Mouse (Mus musculus) C2C12 (cell line): ENCODE data around the gene Rftn1. TPM values are rescaled to one million over a fixed set of nuclear protein-coding genes. Genes with fewer than 3 reads are reported as not detected.

Experiments
- H3K27me3 ChIP-seq: one replicate; pipeline ENCODE4 v1.6.1; 2011; ENCODE audit not compliant: control insufficient read depth, insufficient read depth, insufficient read length
- H3K36me3 ChIP-seq: one replicate; pipeline ENCODE4 v1.6.1; 2011; ENCODE audit not compliant: control insufficient read depth, insufficient read depth
- H3K4me3 ChIP-seq: one replicate; pipeline ENCODE4 v1.5.1; 2011; ENCODE audit warnings: mild to moderate bottlenecking, control low read depth; ENCODE audit not compliant: poor library complexity, insufficient read depth, severe bottlenecking
- H3K79me2 ChIP-seq: one replicate; pipeline ENCODE4 v1.6.1; 2011; ENCODE audit not compliant: control insufficient read depth, insufficient read depth
- H3K79me3 ChIP-seq: one replicate; pipeline ENCODE4 v1.6.1; 2011; ENCODE audit warnings: low read depth, control low read depth
- H3ac ChIP-seq: one replicate; pipeline ENCODE3; 2011; ENCODE audit warnings: low read depth; ENCODE audit not compliant: control insufficient read depth, insufficient read length
- CEBPB ChIP-seq: IDR thresholded peaks from one replicate; pipeline ENCODE4 v1.6.1; 2011; ENCODE audit warnings: low read depth, mild to moderate bottlenecking, control low read depth, moderate library complexity
- CTCF ChIP-seq: IDR thresholded peaks from one replicate; pipeline ENCODE4 v1.5.1; 2011; ENCODE audit not compliant: control insufficient read depth, insufficient read depth, insufficient read length
- FOSL1 ChIP-seq: IDR thresholded peaks from one replicate; pipeline ENCODE4 v1.8.0; 2011; ENCODE audit warnings: mild to moderate bottlenecking, low read length; ENCODE audit not compliant: poor library complexity, insufficient read depth, severe bottlenecking
- MAX ChIP-seq: IDR thresholded peaks from one replicate; pipeline ENCODE4 v1.6.1; 2011; ENCODE audit warnings: mild to moderate bottlenecking, control low read depth
- MYOD1 ChIP-seq: IDR thresholded peaks from one replicate; pipeline ENCODE4 v1.6.1; 2011; ENCODE audit warnings: low read depth; ENCODE audit not compliant: control insufficient read depth, insufficient read length
- MYOG ChIP-seq: IDR thresholded peaks from one replicate; pipeline ENCODE4 v1.6.1; 2011; ENCODE audit not compliant: control insufficient read depth, insufficient read length; ENCODE audit errors: extremely low read depth
- USF1 ChIP-seq: IDR thresholded peaks from one replicate; pipeline ENCODE4 v1.6.1; 2011; ENCODE audit warnings: low read depth, mild to moderate bottlenecking, control low read depth, moderate library complexity
- polyA plus RNA-seq: library from polyadenylated mRNA; unstranded; fragments of >200 nt; fragmentation: generic; extraction: Trizol; gene quantifications from one replicate; pipeline ENCODE4 v1.2.1, GENCODE M21; 2012; ENCODE audit warnings: missing spikeins

The Rftn1 gene
- polyA plus RNA-seq, 1 experiment = 0.35 TPM

DNA sequence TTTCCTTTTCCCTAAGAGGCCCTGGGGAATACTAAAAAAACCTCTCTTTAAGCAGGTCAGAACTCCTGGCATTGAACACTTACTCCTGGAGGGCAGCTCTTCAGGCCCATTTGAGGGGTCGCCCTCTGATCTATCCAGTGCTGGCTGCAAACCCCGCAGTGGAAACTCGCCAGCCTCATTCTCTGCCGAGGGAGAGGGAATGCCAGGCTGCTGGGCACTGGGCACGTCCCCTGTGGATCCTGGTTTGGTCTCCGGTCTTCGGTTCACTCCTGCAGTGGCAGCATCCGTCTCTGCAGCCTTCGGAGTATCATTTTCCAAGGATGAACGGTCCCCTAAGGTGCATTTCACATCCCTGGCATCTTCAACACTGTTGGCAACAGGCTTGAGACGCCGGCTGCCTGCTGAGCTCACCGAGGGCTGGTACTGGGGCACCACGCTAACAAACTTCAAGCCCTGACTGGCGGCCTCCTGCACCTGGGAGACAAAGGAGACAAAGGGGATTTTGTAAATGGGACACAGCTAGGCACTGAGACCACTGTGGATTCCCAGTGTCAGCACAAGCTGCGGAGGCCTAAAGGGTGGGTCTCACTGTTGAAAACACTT lies 135.2 kb downstream of the Rftn1 start:
- H3K27me3 ChIP-seq = no peaks in the 10 kb centered on the region
- H3ac ChIP-seq = no peak overlapping the region
- H3K4me3 ChIP-seq = no peak overlapping the region
- TF ChIP-seq CEBPB (no peak), MYOG (no peak), CTCF (no peak), USF1 (no peak), MYOD1 (no peak), FOSL1 (no peak)
- no peaks in the 10 kb centered on the region for H3K79me3 ChIP-seq
- no peaks in the 10 kb centered on the region for H3K36me3 ChIP-seq
- no peaks in the 10 kb centered on the region for H3K79me2 ChIP-seq

DNA sequence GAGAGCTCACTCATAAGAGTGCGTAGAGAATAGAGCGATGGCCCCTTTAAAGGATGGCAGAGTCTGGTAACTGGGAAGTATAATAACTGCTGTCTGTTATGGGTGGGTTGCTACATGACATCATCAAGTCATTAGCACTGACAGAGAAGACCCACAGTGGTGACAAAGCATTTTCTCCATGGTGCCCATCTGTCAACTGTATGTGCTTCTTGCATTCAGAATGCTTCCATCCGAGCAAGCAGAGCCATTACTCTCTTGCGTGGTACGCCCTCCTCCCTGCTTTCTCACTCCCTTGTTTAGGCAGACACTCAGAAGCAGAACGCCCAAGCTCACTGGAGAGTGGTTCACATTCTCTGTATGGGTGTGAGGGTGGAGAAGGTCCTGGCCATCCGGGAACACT lies 135.9 kb downstream of the Rftn1 start:
- H3K79me2 ChIP-seq = no peaks in the 10 kb centered on the region
- H3ac ChIP-seq = no peak overlapping the region
- no peaks in the 10 kb centered on the region for H3K27me3 ChIP-seq
- TF ChIP-seq USF1 (no peak), CTCF (no peak), MAX (no peak)
- no peaks in the 10 kb centered on the region for H3K36me3 ChIP-seq
- H3K4me3 ChIP-seq = no peak overlapping the region
- no peaks in the 10 kb centered on the region for H3K79me3 ChIP-seq

DNA sequence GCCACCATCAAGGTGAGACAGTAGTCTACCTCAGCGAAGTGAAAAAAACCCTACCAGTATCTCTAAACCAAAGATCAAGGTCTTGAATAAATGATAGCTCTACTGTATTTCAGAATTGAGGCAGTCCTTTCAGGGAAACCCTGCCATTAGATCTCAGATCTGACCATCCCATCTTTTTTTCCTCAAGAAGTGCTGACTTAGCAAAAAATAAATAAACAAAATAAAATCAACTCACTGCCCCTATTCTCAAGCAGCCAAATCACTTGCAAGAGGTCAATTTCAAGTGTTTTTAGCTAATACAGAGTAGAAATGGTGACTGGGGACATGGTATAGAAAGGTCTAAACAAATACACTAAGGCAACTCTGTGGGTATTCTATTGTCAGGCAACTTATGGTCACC lies 136.5 kb downstream of the Rftn1 start:
- Histone ChIP-seq H3K4me3 (no peak overlapping the region), H3K79me3 (no peaks in the 10 kb centered on the region), H3K27me3 (no peaks in the 10 kb centered on the region), H3K79me2 (no peaks in the 10 kb centered on the region), H3K36me3 (no peaks in the 10 kb centered on the region), H3ac (no peak overlapping the region)
- TF ChIP-seq CEBPB = no peak
- no peak for TF ChIP-seq USF1
- no peak for TF ChIP-seq MAX
- no peak for TF ChIP-seq MYOG
- no peak for TF ChIP-seq MYOD1
- TF ChIP-seq FOSL1 = no peak
- TF ChIP-seq CTCF = no peak

DNA sequence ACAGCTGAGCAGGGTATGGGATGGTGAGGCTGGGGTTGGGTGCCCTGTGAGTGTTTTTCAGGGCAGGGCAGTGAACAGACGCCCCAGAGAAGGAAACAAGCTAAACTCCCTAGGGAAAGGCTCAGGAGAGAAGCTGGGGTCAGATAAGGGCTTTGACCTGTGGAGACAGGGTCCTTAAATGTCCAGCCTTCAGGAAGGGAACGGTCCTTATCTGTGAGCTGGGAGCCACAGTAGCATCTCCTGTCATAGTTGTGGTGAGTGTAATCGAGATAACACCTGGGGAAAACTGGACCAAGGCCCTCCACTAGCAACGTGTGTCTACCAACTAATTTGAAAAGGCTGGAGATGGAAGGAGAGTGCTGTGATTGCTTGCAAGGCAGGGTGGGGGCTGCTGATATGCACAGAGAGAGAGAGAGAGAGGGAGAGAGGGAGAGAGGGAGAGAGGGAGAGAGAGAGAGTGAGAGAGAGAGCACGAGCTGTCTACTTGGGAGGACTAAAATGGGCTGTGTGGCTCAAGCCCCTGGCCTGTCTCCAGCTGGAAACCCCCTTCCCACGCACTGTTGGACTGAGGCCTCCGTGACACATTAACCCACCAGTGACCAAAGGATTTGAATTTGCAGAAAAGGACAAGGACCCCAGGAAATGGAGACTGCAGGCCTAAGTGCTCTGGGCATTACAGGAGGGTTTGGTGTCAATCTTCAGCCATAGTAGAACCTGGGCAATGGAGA lies 137.6 kb downstream of the Rftn1 start:
- Histone ChIP-seq H3K79me3 (no peaks in the 10 kb centered on the region), H3K79me2 (no peaks in the 10 kb centered on the region), H3ac (no peak overlapping the region), H3K4me3 (no peak overlapping the region), H3K36me3 (no peaks in the 10 kb centered on the region), H3K27me3 (no peaks in the 10 kb centered on the region)
- no peak for TF ChIP-seq CEBPB
- no peak for TF ChIP-seq FOSL1
- no peak for TF ChIP-seq MAX
- TF ChIP-seq MYOG = no peak
- no peak for TF ChIP-seq USF1
- no peak for TF ChIP-seq MYOD1
- no peak for TF ChIP-seq CTCF

DNA sequence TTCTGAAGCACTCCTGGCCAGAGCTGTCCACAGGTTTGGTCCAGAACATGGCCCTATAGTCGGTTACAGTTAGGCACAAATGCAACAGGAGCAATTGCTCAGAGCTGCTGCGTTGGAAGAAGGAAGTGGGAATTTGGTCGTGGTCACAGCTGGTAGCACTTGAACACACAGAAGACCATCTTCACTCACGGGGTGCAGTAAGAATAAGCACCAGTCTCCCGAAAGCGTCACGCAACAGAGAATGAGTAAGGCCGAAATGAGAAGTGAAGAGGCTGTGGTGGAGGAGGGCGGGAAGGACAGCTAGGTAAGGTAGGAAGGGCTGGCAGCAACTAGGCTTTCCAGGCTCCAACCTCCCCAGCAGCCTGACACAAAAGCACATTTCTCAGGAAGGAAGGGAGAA lies 140.0 kb downstream of the Rftn1 start:
- no peak for TF ChIP-seq CEBPB
- no peak for TF ChIP-seq MYOG
- no peak for TF ChIP-seq FOSL1
- TF ChIP-seq USF1 = no peak
- no peak for TF ChIP-seq CTCF
- no peak for TF ChIP-seq MAX
- no peak for TF ChIP-seq MYOD1
- no peaks in the 10 kb centered on the region for H3K36me3 ChIP-seq
- no peak overlapping the region for H3ac ChIP-seq
- H3K79me3 ChIP-seq = no peaks in the 10 kb centered on the region
- no peak overlapping the region for H3K4me3 ChIP-seq
- H3K79me2 ChIP-seq = no peaks in the 10 kb centered on the region
- no peaks in the 10 kb centered on the region for H3K27me3 ChIP-seq

DNA sequence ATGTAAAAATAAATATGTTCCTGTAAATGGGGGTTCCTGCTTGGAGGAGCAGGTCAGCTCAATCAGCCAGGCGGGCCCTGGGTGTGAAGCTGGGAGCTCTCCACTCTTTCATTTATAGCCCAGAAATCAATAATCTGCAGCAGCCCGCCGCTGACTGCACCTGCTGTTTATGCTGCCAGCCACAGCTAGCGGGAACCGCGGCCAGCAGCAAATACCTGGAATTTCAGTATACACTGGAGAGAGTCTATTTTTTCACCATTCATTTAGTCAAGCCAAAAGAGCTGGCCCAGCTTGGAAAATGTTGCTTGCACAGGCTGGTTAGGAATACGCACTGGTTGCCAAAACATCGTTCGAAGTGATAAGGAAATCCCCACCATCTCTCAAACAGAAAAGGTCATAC lies 142.3 kb downstream of the Rftn1 start:
- H3K36me3 ChIP-seq = no peaks in the 10 kb centered on the region
- no peaks in the 10 kb centered on the region for H3K79me3 ChIP-seq
- no peaks in the 10 kb centered on the region for H3K79me2 ChIP-seq
- H3K27me3 ChIP-seq = no peaks in the 10 kb centered on the region
- H3K4me3 ChIP-seq = no peak overlapping the region
- H3ac ChIP-seq = no peak overlapping the region
- TF ChIP-seq CEBPB = no peak
- TF ChIP-seq USF1 = no peak
- no peak for TF ChIP-seq MYOD1
- TF ChIP-seq CTCF = no peak
- no peak for TF ChIP-seq FOSL1
- no peak for TF ChIP-seq MYOG
